Mouse (Mus musculus) large intestine, adult 2 months (tissue): ENCODE data around the gene Gm21119. TPM values are rescaled to one million over a fixed set of nuclear protein-coding genes. Genes with fewer than 3 reads are reported as not detected.
"Not testable (repeated sequence)": the region's sequence is repeated elsewhere in the genome, so short reads cannot be mapped to it uniquely, and the experiment has no call there.

Experiments
- DNase-seq: peaks from one replicate; pipeline ENCODE4 v3.0.0-alpha.2; 2012; ENCODE audit warnings: low read depth, low spot score
- WGBS: fragments of 180-500 bp; shearing (Covaris S2); methylation state at CpG from one replicate; pipeline ENCODE4 v1.1.7; 2018; 5-methylcytosine and 5-hydroxymethylcytosine counted together
- polyA plus RNA-seq: library from polyadenylated mRNA; depleted of rRNA; stranded (reverse); fragments of >200 nt; gene quantifications from 2 replicates; pipeline ENCODE4 v1.2.3, GENCODE M21; 2012; rRNA removed

Gm21119 gene
- polyA plus RNA-seq, result not detected in 2 replicates

- WGBS, result no CpG with 5 or more reads among the region's 2 CpGs
- DNase-seq, result not testable (repeated sequence)
Measured at GRCm38 (mm10) chr8:20614619-20615018, at the start of gene Gm21119. Gene Gm21119 (plus strand): TSS chr8:20614919.

DNA sequence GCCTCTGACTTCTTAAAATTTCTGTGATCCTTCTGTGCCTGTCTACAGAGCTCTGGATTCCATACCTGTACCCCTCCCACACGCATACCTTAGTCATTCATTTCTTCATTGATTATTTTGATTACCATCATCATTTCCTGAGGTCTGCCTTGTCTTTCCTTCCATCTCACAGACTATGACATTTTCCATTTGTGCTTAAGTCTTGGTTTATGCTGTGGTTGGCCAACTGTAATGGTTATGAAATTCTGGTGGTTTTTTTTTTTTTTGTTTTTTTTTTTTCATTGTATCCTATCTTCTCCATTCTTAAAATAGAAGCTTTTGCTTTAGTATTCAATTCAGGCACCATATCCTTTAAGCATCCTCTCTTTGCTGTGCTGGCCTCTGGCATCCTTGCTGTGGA, 48.0 kb upstream of the Gm21119 start:
- 100% methylated on average over 1 of the region's 1 CpGs for WGBS
- not testable (repeated sequence) for DNase-seq

- WGBS, result 91% methylated on average over 5 of the region's 6 CpGs
- not testable (repeated sequence) for DNase-seq
Measured at GRCm38 (mm10) chr8:20581081-20581480, 33.6 kb upstream of the Gm21119 start.

DNA sequence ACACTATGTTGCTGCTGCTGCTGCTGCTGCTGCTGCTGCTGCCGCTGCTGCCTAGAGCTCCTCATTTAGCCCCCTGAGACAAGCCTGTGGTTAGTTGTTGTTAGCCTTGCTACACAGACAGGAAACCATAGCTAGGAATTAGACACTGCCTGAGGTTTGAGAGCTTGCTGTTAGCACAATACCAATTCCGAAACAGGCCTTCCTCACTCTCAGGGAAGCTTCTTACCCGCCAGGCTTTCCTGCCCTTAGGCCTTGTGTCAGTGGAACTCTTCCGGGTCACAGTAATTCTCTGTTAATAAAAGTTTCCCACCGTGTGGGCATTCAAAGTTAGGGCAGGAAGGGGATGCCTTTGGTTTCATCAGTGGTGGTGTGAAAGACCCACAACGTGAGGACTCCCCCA, 31.9 kb upstream of the Gm21119 start:
- 83% methylated on average over 4 of the region's 6 CpGs for WGBS
- DNase-seq, result not testable (repeated sequence)

DNA sequence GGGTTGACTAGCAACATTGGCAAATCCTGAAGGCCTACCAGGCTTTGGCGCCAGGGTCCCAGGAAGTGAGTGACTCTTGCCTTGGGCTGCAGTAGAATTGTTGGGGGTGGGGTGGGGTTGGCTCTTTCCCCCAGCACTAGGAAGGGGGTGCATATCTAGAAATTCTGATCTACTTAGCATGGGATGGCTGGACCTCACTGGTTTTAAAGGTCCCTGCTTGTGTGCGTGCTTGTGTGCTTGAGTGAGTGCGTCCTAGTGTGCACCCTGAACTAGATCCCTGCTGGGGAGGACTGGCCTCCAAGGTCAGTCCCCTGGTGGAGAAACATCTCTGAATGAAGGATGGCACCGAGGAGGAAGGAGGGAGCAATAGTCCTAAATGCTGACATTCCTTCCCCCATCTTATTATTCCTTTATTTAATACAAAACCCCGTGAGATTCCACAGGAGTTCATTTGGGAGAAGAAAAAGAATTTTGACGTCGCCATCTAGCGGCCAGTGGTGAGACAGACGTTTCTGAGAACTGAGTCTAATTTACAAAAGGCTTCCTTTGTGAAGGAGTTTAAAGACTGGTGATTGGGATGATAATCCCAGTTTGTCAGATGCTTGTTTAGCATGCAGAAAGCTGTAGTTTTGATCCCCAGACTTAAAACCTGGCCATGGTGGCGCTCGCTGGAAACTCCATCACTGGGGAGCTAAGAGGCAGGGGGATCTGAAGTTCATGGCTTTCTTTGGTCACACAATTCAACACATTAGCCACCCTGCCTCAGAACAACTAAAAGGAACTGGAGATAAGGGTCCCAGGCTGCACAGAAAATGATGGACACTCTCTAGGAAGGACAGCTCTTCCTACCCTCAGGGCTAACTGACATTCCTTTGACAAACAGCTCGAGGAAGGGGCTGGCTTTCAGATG, 26.2 kb upstream of the Gm21119 start:
- not testable (repeated sequence) for DNase-seq
- WGBS, result 23% methylated on average over 10 of the region's 12 CpGs

DNA sequence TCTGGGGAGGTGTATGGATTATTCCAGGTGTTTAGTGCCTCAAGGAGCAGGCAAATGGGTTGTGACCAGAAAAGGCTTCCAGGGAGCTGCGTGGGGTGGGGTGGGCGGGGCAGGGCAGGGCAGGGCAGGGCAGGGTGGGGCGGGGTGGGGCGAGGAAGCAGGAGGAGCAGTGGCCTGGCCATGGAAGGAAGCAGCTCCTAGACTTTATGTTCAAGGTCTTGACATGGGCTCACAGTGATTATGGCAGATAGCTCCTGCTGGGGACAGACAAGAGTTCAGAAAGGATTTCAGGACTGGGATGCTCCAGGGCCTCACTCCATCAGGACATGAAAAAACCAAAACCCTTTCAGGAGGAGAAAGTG, 25.6 kb upstream of the Gm21119 start:
- 55% methylated on average over 2 of the region's 4 CpGs for WGBS
- DNase-seq, result not testable (repeated sequence)

DNA sequence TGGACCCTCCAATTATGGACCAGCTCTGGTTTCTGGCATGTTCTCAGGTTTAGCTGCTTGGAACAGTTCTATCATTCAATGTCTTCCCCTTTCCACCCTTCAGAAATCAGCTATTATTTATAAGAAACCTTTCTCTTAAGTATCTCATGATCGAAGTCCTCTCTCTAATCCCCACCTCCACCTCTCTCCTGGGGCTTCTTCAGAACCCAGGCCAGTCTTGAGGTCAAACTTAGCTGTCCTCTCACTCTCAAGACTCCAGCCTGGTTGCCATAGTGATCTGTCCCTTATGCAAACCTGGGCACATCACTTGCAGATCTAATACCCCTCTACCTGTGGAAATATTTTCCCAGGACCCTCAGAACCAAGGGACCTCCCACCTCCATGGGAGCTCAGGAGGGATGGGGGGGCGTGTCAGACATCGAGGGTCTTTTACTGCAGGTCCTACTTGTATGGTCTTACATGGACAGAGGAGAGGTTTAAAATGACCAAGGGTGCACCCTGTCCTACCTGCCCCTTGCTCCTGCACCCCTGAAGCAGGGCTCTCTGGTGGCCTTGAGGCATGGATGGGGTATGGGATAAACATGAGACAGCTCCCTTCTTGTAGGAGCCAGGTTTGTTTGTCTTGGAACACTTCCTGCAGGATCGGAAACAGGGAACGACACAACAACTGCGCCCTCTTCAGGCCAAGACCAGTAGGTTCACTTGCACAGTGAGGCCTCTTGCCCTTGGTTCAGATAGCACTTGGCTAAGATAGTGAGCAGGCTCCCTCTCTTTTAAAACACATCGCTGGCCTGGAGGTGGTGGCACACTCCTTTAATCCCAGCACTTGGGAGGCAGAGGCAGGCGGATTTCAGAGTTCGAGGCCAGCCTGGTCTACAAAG, 24.4 kb upstream of the Gm21119 start:
- not testable (repeated sequence) for DNase-seq
- 69% methylated on average over 4 of the region's 9 CpGs for WGBS

DNA sequence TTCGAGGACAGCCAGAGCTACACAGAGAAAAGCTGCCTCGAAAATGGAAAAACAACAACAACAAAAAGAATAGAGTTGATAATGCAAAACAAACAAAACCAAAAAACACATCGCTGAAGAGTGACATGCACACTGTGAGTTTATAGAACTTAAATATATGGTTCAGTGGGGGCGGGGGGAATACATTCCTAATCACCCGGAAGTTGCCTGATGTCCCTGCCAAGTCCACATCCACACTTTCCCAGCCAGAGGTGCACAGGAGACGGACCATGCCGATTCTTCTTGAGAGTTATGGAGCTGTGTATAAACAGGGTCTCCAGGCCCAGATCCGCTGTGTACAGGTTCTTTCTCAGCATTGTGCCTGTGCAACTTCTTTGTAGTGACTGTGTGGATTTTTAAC, 23.7 kb upstream of the Gm21119 start:
- WGBS, result 81% methylated on average over 5 of the region's 8 CpGs
- DNase-seq, result not testable (repeated sequence)

DNA sequence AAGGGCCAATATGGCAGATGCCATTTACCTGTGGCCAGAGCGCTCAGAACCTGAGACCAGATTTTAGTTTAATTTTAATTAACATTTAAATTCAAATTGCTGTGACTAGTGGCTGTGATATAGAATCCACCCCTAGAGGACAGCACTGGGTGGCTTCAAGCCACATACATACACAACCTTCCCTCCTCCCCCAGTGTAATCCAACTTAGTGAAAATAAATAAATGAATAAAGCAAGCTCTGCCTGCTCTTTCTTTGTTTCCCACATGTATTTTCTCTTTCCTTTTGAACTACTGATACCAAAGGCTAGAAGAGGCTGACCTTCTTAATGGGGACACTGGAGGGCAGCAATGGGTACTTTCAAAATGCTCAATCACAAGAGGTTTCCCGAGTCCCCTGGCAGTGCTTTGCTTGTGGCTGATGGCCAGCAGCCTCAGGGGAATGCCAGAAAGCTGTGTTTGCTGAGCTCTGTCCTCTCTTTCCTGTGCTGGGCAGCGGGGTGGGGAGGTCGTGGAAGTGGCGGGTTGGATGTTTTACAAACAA, 21.9 kb upstream of the Gm21119 start:
- not testable (repeated sequence) for DNase-seq
- WGBS, result 21% methylated on average over 1 of the region's 5 CpGs

- DNase-seq, result not testable (repeated sequence)
- WGBS, result no CpG with 5 or more reads among the region's 4 CpGs
Measured at GRCm38 (mm10) chr8:20593841-20594240, 20.9 kb upstream of the Gm21119 start.

GRCm38 (mm10) chr8:20596081-20596841, 18.5 kb upstream of the Gm21119 start:
- DNase-seq, result not testable (repeated sequence)
- WGBS, result 81% methylated on average over 6 of the region's 9 CpGs

GRCm38 (mm10) chr8:20596842-20597708, 17.6 kb upstream of the Gm21119 start:
- 67% methylated on average over 10 of the region's 13 CpGs for WGBS
- DNase-seq, result not testable (repeated sequence)

GRCm38 (mm10) chr8:20598300-20599170, 16.2 kb upstream of the Gm21119 start:
- DNase-seq, result not testable (repeated sequence)
- 75% methylated on average over 8 of the region's 10 CpGs for WGBS

DNA sequence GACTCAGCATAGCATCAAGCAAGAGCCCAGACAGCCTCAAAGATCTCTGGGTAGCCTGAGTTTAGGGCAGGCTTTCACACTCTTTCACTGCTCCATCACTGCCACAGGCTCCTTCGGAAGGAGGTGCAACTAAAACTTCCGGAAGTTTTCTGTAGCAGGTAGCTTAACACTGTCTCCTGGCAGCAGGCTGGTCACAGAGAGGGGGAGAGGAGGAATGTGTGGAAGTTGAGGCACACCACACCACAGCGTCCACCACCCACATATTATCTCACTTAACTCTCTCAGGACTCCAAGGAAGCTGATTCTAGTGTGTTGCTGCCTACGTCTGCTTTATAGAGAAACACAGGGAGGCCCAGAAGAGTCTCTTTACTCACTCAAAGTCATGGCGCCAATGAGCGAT, 15.4 kb upstream of the Gm21119 start:
- WGBS, result 83% methylated on average over 4 of the region's 6 CpGs
- not testable (repeated sequence) for DNase-seq

GRCm38 (mm10) chr8:20610856-20611255, 3.9 kb upstream of the Gm21119 start:
- 31% methylated on average over 1 of the region's 1 CpGs for WGBS
- DNase-seq, result not testable (repeated sequence)

- not testable (repeated sequence) for DNase-seq
Measured at GRCm38 (mm10) chr8:20612721-20613120, 2.0 kb upstream of the Gm21119 start.

GRCm38 (mm10) chr8:20630766-20631165, 16.0 kb downstream of the Gm21119 start:
- not testable (repeated sequence) for DNase-seq
- WGBS, result 36% methylated on average over 1 of the region's 1 CpGs
